Mouse (Mus musculus): Measurements from ENCODE around the gene Slc35b3.

Gene Slc35b3

DNA sequence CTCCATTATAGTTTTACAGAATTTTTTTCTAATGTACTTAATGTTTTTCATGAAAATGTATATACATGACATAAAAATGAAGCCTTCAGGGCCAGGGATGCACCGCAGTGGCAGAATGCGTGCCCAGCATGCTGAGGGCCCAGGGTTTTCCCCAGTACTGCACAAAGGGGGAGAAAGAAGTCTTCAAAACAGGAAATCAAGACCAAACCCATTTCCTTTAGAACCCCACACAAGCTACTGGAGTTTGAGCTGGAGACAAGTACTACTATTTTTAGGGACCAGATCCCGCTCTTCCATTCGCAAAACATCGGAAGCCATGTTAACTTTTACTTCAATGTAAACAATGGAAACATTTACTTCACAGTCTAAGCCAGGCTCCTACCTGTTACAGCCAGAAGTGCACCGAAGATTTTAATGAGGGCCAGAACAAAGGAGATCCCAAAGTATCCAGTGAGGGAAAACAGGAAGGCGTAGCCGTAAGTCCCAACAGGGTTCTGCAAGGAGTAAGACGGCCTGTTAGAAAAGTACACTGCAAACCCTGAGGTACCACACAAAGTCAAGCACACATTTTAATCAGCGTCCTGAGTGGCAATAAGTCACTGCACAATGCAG, 23.7 kb downstream of the Slc35b3 start:
- no peak for DNase-seq

GRCm38 (mm10) chr13:38935856-38936446, 24.7 kb downstream of the Slc35b3 start:
- no peak for DNase-seq

- no peak for DNase-seq
These were observed 30.7 kb downstream of the Slc35b3 start for GRCm38 (mm10) chr13:38929843-38930578.

GRCm38 (mm10) chr13:38922676-38923075, 38.0 kb downstream of the Slc35b3 start:
- DNase-seq = no peak

DNA sequence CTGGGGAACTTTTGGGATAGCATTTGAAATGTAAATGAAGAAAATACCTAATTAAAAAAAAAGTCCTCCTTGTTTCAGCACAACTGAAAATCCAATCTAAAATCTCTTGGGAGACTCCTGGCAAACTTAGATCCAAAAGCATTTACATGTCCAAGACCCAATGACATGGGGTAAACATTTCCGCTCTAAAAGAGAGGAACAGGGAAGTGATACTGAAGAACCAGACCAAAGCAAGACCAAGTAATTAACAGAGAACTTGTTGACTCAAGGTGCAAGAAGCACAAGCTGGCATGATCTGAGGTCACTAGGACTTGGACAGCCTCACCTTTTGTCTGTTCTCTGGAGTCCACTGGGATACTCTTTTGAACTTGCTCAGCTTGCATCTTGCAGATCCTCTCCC, 39.4 kb downstream of the Slc35b3 start:
- DNase-seq = no peak

- DNase-seq = no peak
These were observed 42.3 kb downstream of the Slc35b3 start for GRCm38 (mm10) chr13:38918188-38918885.

DNA sequence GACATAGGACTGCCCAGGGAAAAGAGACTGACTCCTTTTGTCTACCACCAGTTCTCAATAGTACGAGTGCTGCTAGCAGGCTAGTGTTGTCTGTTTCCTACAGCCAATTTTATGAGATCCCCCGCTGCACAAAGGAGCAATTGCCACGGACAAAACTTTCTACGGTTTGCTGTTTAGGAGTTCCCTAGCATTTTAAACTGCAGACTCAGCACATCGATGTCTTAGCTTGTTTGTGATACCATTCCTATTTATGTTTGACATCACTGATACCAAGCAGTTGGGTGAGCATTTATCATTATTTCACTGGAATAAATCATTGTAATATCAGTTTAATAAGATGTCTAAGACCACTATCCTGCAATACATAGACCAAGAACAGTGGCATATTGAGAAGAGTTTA, 43.1 kb downstream of the Slc35b3 start:
- DNase-seq = no peak

DNA sequence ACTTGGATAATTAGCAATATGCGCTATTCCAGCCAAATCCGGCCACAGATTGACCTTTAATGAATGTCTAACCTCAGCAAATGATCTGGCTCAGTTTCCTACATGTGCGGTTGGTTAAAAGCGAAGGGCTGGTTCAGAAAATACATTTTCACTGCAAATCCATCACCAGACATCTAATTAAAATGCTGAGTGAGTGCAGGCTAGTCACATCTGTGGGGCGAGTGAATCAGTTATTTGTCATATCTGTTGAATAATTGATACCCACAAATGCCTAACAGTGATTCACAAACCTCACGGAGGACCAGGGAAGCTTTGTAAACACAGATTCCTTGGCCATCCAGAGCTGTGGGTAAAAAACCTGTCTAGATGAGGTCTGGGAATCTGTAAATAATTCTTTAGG, 45.9 kb downstream of the Slc35b3 start:
- DNase-seq = no peak

GRCm38 (mm10) chr13:38892364-38892763, 68.3 kb downstream of the Slc35b3 start:
- no peak for DNase-seq
